Mouse (Mus musculus) bone marrow macrophage, adult 2 months (primary cell): ENCODE results near the gene Oit3. TPM values are rescaled to one million over a fixed set of nuclear protein-coding genes. Genes with fewer than 3 reads are reported as not detected.

ENCODE experiments used
- H3K27ac ChIP-seq: 2 replicates; pipeline ENCODE4 v1.5.1; 2012; ENCODE audit warnings: low read depth, low read length; ENCODE audit not compliant: insufficient read depth
- H3K4me1 ChIP-seq: 2 replicates; pipeline ENCODE4 v1.6.1; 2012; ENCODE audit warnings: low read length; ENCODE audit not compliant: control insufficient read depth, insufficient read depth
- H3K4me3 ChIP-seq: 2 replicates; pipeline ENCODE4 v1.5.1; 2012; ENCODE audit warnings: mild to moderate bottlenecking, low read length, moderate library complexity; ENCODE audit not compliant: insufficient read depth
- CTCF ChIP-seq: IDR thresholded peaks from 2 replicates; pipeline ENCODE4 v1.5.1; 2012; ENCODE audit warnings: low read depth, mild to moderate bottlenecking, low read length, moderate library complexity
- POLR2A ChIP-seq: IDR thresholded peaks from 2 replicates; pipeline ENCODE4 v1.6.1; 2012; ENCODE audit warnings: mild to moderate bottlenecking, low read depth, low read length, borderline replicate concordance
- polyA plus RNA-seq: library from polyadenylated mRNA; stranded (reverse); fragments of >200 nt; gene quantifications from 2 replicates; pipeline ENCODE4 v1.2.4, GENCODE M21; 2012; ENCODE audit not compliant: missing spikeins, insufficient read depth, insufficient read length

Oit3 gene
- polyA plus RNA-seq, 1 experiment, result 3.3 TPM

- H3K4me3 ChIP-seq, result no peak overlapping the region
- H3K27ac ChIP-seq, result no peak overlapping the region
- no peak for TF ChIP-seq CTCF
- TF ChIP-seq POLR2A, result no peak
- H3K4me1 ChIP-seq, result peaks cover 4% of the 10 kb centered on the region
Observed at GRCm38 (mm10) chr10:59459767-59460166, 18.2 kb upstream of the Oit3 start.

GRCm38 (mm10) chr10:59454631-59455030, 13.1 kb upstream of the Oit3 start:
- Histone ChIP-seq H3K27ac (no peak overlapping the region), H3K4me1 (peaks cover 5% of the 10 kb centered on the region), H3K4me3 (no peak overlapping the region)
- no peak for TF ChIP-seq POLR2A
- TF ChIP-seq CTCF, result no peak

GRCm38 (mm10) chr10:59451839-59452238, 10.3 kb upstream of the Oit3 start:
- TF ChIP-seq CTCF (no peak), POLR2A (no peak)
- no peak overlapping the region for H3K27ac ChIP-seq
- peaks cover 5% of the 10 kb centered on the region for H3K4me1 ChIP-seq
- no peak overlapping the region for H3K4me3 ChIP-seq

GRCm38 (mm10) chr10:59447546-59447945, 6.0 kb upstream of the Oit3 start:
- TF ChIP-seq POLR2A (no peak), CTCF (no peak)
- H3K4me1 ChIP-seq, result no peaks in the 10 kb centered on the region
- H3K27ac ChIP-seq, result no peak overlapping the region
- no peak overlapping the region for H3K4me3 ChIP-seq

- H3K4me1 ChIP-seq, result no peaks in the 10 kb centered on the region
- H3K27ac ChIP-seq, result no peak overlapping the region
- no peak overlapping the region for H3K4me3 ChIP-seq
- no peak for TF ChIP-seq CTCF
- no peak for TF ChIP-seq POLR2A
Observed at GRCm38 (mm10) chr10:59446911-59447437, 5.4 kb upstream of the Oit3 start.

GRCm38 (mm10) chr10:59444635-59445034, 3.1 kb upstream of the Oit3 start:
- Histone ChIP-seq H3K27ac (no peak overlapping the region), H3K4me1 (no peaks in the 10 kb centered on the region)
- TF ChIP-seq CTCF (no peak), POLR2A (no peak)

GRCm38 (mm10) chr10:59444106-59444505, 2.5 kb upstream of the Oit3 start:
- TF ChIP-seq POLR2A, result no peak
- no peak for TF ChIP-seq CTCF
- H3K4me1 ChIP-seq, result no peaks in the 10 kb centered on the region
- H3K27ac ChIP-seq, result no peak overlapping the region
- H3K4me3 ChIP-seq, result no peak overlapping the region

More at GRCm38 (mm10) chr10:59444635-59445034, 3.1 kb upstream of the Oit3 start:
- H3K4me3 ChIP-seq, result no peak overlapping the region

- Histone ChIP-seq H3K4me3 (no peak overlapping the region), H3K27ac (no peak overlapping the region), H3K4me1 (no peaks in the 10 kb centered on the region)
- TF ChIP-seq POLR2A, result no peak
- no peak for TF ChIP-seq CTCF
Observed at GRCm38 (mm10) chr10:59443212-59443611, 1.6 kb upstream of the Oit3 start.

- Histone ChIP-seq H3K27ac (no peak overlapping the region), H3K4me1 (no peaks in the 10 kb centered on the region), H3K4me3 (no peak overlapping the region)
- TF ChIP-seq CTCF (no peak), POLR2A (no peak)
Observed at GRCm38 (mm10) chr10:59440177-59440576, 1.4 kb downstream of the Oit3 start.

- TF ChIP-seq CTCF (no peak), POLR2A (no peak)
- Histone ChIP-seq H3K4me1 (no peaks in the 10 kb centered on the region), H3K4me3 (no peak overlapping the region), H3K27ac (no peak overlapping the region)
Observed at GRCm38 (mm10) chr10:59439508-59439931, 2.1 kb downstream of the Oit3 start.
